In genomic region chr6:83280256-83280955, GRCm38 (mm10) we compare ENCODE assay signal across 9 mouse cellular contexts. TPM values are rescaled to one million over a fixed set of nuclear protein-coding genes. Genes with fewer than 3 reads are reported as not detected.
A peak's percentile ranks its signal among the peaks of the same experiment; 100 is the strongest.
DNase-seq lines count a peak whose midpoint lies in the region; ATAC-seq lines count a peak whose summit lies in the region.
"Had no signal": no experiment of that assay in that cellular context is flagged by ENCODE, and none has a peak within 500 bp of the region (broad histone marks: within the 10 kb centered on the region; RNA-seq: fewer than 3 reads in every experiment).

No protein-coding gene starts in this region.

- WGBS in midbrain, embryonic 14.5 days = 79% methylated on average over 8 of the region's 8 CpGs
- 77% methylated on average over 8 of the region's 8 CpGs for whole genome bisulfite sequencing in midbrain, embryonic 15.5 days
- WGBS in neural tube, embryonic 15.5 days = 76% methylated on average over 8 of the region's 8 CpGs

- H3K4me1 ChIP-seq in midbrain, embryonic 14.5 days (ENCODE audit: control insufficient read depth, insufficient read depth, low read length) = no peaks in the 10 kb centered on the region
- no peaks in the 10 kb centered on the region for H3K4me1 ChIP-seq in midbrain, embryonic 15.5 days
- H3K4me1 ChIP-seq in neural tube, embryonic 15.5 days = no peaks in the 10 kb centered on the region
- H3K4me1 ChIP-seq: forebrain, embryonic 15.5 days had no signal

- no peaks in the 10 kb centered on the region for H3K36me3 ChIP-seq in midbrain, embryonic 14.5 days (ENCODE audit: control insufficient read depth, insufficient read depth, low read length)
- no peaks in the 10 kb centered on the region for H3K36me3 ChIP-seq in midbrain, embryonic 15.5 days (replicated peaks)
- H3K36me3 ChIP-seq in neural tube, embryonic 15.5 days = no peaks in the 10 kb centered on the region
- H3K36me3 ChIP-seq: forebrain, embryonic 15.5 days had no signal

- H3K27ac ChIP-seq in midbrain, embryonic 14.5 days (replicated peaks; ENCODE audit: low read depth, low read length) = no peak overlapping the region
- no peak overlapping the region for H3K27ac ChIP-seq in midbrain, embryonic 15.5 days
- H3K27ac ChIP-seq in neural tube, embryonic 15.5 days (replicated peaks) = no peak overlapping the region
- H3K27ac ChIP-seq: forebrain, embryonic 15.5 days had no signal

- ATAC-seq in midbrain, embryonic 14.5 days (ENCODE audit: low FRiP score, low TSS enrichment) = no peak
- no peak for ATAC-seq in midbrain, embryonic 15.5 days (replicated peaks)
- ATAC-seq in neural tube, embryonic 15.5 days (ENCODE audit: low FRiP score) = no peak
- ATAC-seq: forebrain, embryonic 15.5 days had no signal

- DNase-seq in embryo, embryonic 10 days (ENCODE audit: low spot score) = peak; percentile 48
- DNase-seq in embryo, embryonic 11 days = no peak
- peak; percentile 20 for DNase-seq in midbrain, embryonic 14.5 days
- peak; percentile 19 for DNase-seq in forelimb bud, embryonic 11.5 days (ENCODE audit: low read depth, low spot score)
- DNase-seq in thymus, postnatal 25 days = peak; percentile 36
- no peak for DNase-seq in heart, postnatal 10 days

- H3K4me3 ChIP-seq in midbrain, embryonic 14.5 days (replicated peaks; ENCODE audit: low read depth, low read length) = no peak overlapping the region
- no peak overlapping the region for H3K4me3 ChIP-seq in midbrain, embryonic 15.5 days
- H3K4me3 ChIP-seq in neural tube, embryonic 15.5 days (replicated peaks) = no peak overlapping the region
- H3K4me3 ChIP-seq: forebrain, embryonic 15.5 days had no signal

- H3K9me3 ChIP-seq in midbrain, embryonic 14.5 days (ENCODE audit: control insufficient read depth, low read length) = no peaks in the 10 kb centered on the region
- H3K9me3 ChIP-seq in midbrain, embryonic 15.5 days = no peaks in the 10 kb centered on the region; the same call in 1 of the 2 replicates
- H3K9me3 ChIP-seq in neural tube, embryonic 15.5 days (replicated peaks) = no peaks in the 10 kb centered on the region
- H3K9me3 ChIP-seq: forebrain, embryonic 15.5 days had no signal

- intact Hi-C loops in heart, postnatal 10 days (cut with DNase I) = no loop called here

- no peaks in the 10 kb centered on the region for H3K27me3 ChIP-seq in midbrain, embryonic 14.5 days (ENCODE audit: control insufficient read depth, insufficient read depth, low read length)
- no peaks in the 10 kb centered on the region for H3K27me3 ChIP-seq in midbrain, embryonic 15.5 days (replicated peaks)
- no peaks in the 10 kb centered on the region for H3K27me3 ChIP-seq in neural tube, embryonic 15.5 days (replicated peaks)
- H3K27me3 ChIP-seq: forebrain, embryonic 15.5 days had no signal

- H3K4me2 ChIP-seq in midbrain, embryonic 14.5 days (ENCODE audit: low read length) = no peak overlapping the region
- no peak overlapping the region for H3K4me2 ChIP-seq in midbrain, embryonic 15.5 days
- no peak overlapping the region for H3K4me2 ChIP-seq in neural tube, embryonic 15.5 days
- H3K4me2 ChIP-seq: forebrain, embryonic 15.5 days had no signal

- H3K9ac ChIP-seq in midbrain, embryonic 14.5 days (replicated peaks; ENCODE audit: low read length) = no peak overlapping the region
- no peak overlapping the region for H3K9ac ChIP-seq in midbrain, embryonic 15.5 days
- no peak overlapping the region for H3K9ac ChIP-seq in neural tube, embryonic 15.5 days (replicated peaks)
- H3K9ac ChIP-seq: forebrain, embryonic 15.5 days had no signal

RNA-seq across cellular contexts. Expression of gene Mthfd2, which starts 45.3 kb away (rescaled TPM):
- 27.0 and 31.3 TPM in 2 replicates for polyA plus RNA-seq in midbrain, embryonic 14.5 days (2014; fragmentation: Nextera tagmentation; extraction: Ambion mirVana)
- polyA plus RNA-seq in midbrain, embryonic 15.5 days (2015; fragmentation: Nextera tagmentation; extraction: Ambion mirVana) = 28.9 and 31.0 TPM in 2 replicates
- 30.9 and 34.7 TPM in 2 replicates for polyA plus RNA-seq in neural tube, embryonic 15.5 days (2015; fragmentation: Nextera tagmentation; extraction: Ambion mirVana)
- 1 to 10 TPM; 5.0 to 5.4 TPM for total RNA-seq in heart, postnatal 10 days (2021)

RNA-seq across cellular contexts. Expression of gene Mob1a, which starts 45.4 kb away (rescaled TPM):
- polyA plus RNA-seq in midbrain, embryonic 14.5 days (2014; fragmentation: Nextera tagmentation; extraction: Ambion mirVana) = 14.7 and 32.5 TPM in 2 replicates
- 22.8 and 23.4 TPM in 2 replicates for polyA plus RNA-seq in midbrain, embryonic 15.5 days (2015; fragmentation: Nextera tagmentation; extraction: Ambion mirVana)
- 20.2 and 31.3 TPM in 2 replicates for polyA plus RNA-seq in neural tube, embryonic 15.5 days (2015; fragmentation: Nextera tagmentation; extraction: Ambion mirVana)
- 10 to 100 TPM; 30.5 to 35.1 TPM for total RNA-seq in heart, postnatal 10 days (2021)

Comparison
In these comparisons a context has a peak if more than half of its experiments do, and no peak if none do; other contexts are left out.
1. DNase-seq: peak in embryo, embryonic 10 days (single experiment), midbrain, embryonic 14.5 days (single experiment), forelimb bud, embryonic 11.5 days (single experiment) and thymus, postnatal 25 days (single experiment); none in embryo, embryonic 11 days (single experiment) and heart, postnatal 10 days (0 of 2).